Mouse (Mus musculus) midbrain, embryonic 11.5 days (tissue): ENCODE data around the gene Arpc1b. TPM values are rescaled to one million over a fixed set of nuclear protein-coding genes. Genes with fewer than 3 reads are reported as not detected.
"Not testable (repeated sequence)": the region's sequence is repeated elsewhere in the genome, so short reads cannot be mapped to it uniquely, and the experiment has no call there.

Experiments
- ATAC-seq: fragments of 200-750 bp; cut with Nextera tagmentation; 2 replicates; pipeline ENCODE4 v1.8.0; 2017; ENCODE audit warnings: moderate TSS enrichment, moderate library complexity; ENCODE audit not compliant: low FRiP score
- DNase-seq: peaks from one replicate; pipeline ENCODE4 v3.0.0; 2015; ENCODE audit warnings: low spot score; ENCODE audit errors: missing footprints
- H3K27ac ChIP-seq: fragments of 300-500 bp; sonication (generic); 2 replicates; pipeline ENCODE4 v1.5.1; 2014; ENCODE audit warnings: low read depth, low read length
- H3K27me3 ChIP-seq: fragments of 300-500 bp; sonication (generic); 2 replicates; pipeline ENCODE4 v1.6.1; 2014; ENCODE audit warnings: mild to moderate bottlenecking, low read length, moderate library complexity, mixed read lengths; ENCODE audit not compliant: control insufficient read depth, insufficient read depth
- H3K36me3 ChIP-seq: fragments of 300-500 bp; sonication (generic); 2 replicates; pipeline ENCODE4 v1.6.1; 2014; ENCODE audit warnings: mild to moderate bottlenecking, low read length, moderate library complexity, mixed read lengths; ENCODE audit not compliant: control insufficient read depth, insufficient read depth
- H3K4me1 ChIP-seq: fragments of 300-500 bp; sonication (generic); 2 replicates; pipeline ENCODE4 v1.6.1; 2014; ENCODE audit warnings: low read length; ENCODE audit not compliant: control insufficient read depth, insufficient read depth
- H3K4me2 ChIP-seq: fragments of 300-500 bp; sonication (generic); 2 replicates; pipeline ENCODE4 v1.6.1; 2014; ENCODE audit warnings: mild to moderate bottlenecking, moderate library complexity
- H3K4me3 ChIP-seq: fragments of 300-500 bp; sonication (generic); 2 replicates; pipeline ENCODE4 v1.5.1; 2014; ENCODE audit warnings: low read depth, low read length
- H3K9ac ChIP-seq: fragments of 300-500 bp; sonication (generic); 2 replicates; pipeline ENCODE4 v1.6.1; 2014; ENCODE audit warnings: low read length
- H3K9me3 ChIP-seq: fragments of 300-500 bp; sonication (generic); 2 replicates; pipeline ENCODE4 v1.6.1; 2016; ENCODE audit warnings: low read length; ENCODE audit not compliant: control insufficient read depth
- WGBS: fragments of 180-500 bp; shearing (Covaris S2); extraction: QIAGEN DNeasy Blood & Tissue Kit; methylation state at CpG from one replicate; pipeline ENCODE4 v1.1.7; 2014; 5-methylcytosine and 5-hydroxymethylcytosine counted together
- polyA plus RNA-seq: library from polyadenylated mRNA; unstranded; fragments of >200 nt; fragmentation: Nextera tagmentation; extraction: Ambion mirVana; gene quantifications from 2 replicates; pipeline ENCODE4 v1.2.1, GENCODE M21; 2014

The Arpc1b gene
- polyA plus RNA-seq, 1 experiment from 2014 or later = 48.3 TPM

DNA sequence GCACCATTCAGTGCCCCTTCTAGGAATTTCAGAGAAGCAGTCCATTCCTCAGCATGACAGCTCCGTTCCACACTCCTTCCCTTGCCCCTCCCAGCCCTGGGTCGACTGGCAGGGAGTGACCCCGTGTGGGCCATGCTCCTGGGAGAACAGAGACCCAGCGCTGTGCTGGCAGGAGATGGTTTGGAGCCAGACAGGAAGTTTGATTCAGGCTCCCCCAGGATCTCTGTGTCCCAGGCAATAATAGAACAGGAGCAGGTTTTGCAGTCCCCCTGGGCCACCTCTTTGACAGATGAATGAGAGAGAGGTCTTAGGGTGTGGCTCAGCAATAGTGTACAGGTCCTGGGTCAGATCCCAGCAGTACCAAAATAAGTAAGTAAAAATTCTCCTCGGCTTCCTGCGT lies 4.0 kb downstream of the Arpc1b start:
- no peaks in the 10 kb centered on the region for H3K36me3 ChIP-seq
- WGBS = 70% methylated on average over 6 of the region's 6 CpGs
- H3K27me3 ChIP-seq = peaks cover 12% of the 10 kb centered on the region
- no peaks in the 10 kb centered on the region for H3K9me3 ChIP-seq
- no peak overlapping the region for H3K27ac ChIP-seq
- no peak overlapping the region for H3K9ac ChIP-seq
- no peaks in the 10 kb centered on the region for H3K4me1 ChIP-seq
- ATAC-seq (no peak), DNase-seq (no peak)
- no peak overlapping the region for H3K4me2 ChIP-seq
- no peak overlapping the region for H3K4me3 ChIP-seq

DNA sequence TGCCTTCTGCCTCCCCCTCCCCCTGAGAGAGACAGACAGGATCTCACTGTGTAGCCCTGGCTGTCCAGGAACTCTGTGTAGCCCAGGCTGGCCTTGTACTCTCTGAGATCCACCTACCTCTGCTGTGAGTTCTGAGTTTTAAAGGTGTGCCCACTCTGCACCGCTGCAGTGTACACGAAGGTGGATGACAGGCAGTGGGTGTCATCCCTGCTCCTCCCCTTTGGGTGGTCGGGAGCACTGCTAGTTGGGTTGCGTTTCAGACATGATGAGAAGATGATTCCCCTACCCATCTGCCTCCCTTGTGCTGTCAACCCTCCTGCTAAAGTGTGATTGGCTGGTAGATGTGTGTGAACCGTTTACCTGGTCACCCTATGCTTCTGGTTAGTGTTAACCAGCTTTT lies 4.4 kb downstream of the Arpc1b start:
- Histone ChIP-seq H3K27ac (no peak overlapping the region), H3K4me2 (no peak overlapping the region), H3K4me1 (no peaks in the 10 kb centered on the region), H3K9me3 (no peaks in the 10 kb centered on the region), H3K4me3 (no peak overlapping the region), H3K36me3 (no peaks in the 10 kb centered on the region), H3K9ac (no peak overlapping the region), H3K27me3 (peaks cover 12% of the 10 kb centered on the region)
- DNase-seq = no peak
- WGBS = 88% methylated on average over 5 of the region's 5 CpGs
- no peak for ATAC-seq

DNA sequence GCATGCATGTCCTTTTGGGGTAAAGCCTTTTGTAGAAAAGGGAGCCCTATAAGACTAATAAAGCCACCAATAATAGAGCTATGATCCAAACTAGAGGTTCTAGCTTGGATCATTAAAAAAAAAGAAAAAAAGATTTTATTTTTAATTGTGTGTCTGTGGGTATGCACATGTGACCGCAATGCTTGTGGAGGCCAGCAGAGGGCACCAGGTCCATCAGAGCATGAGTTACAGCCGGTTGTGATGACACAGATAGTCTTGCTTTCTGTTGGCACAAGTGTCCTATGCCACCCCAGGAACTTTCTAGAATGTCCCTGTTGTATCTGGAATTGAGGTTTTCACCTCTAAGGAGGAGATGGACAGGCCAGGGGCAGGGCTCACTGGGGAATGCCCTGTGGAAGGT lies 5.4 kb downstream of the Arpc1b start:
- Histone ChIP-seq H3K9me3 (no peaks in the 10 kb centered on the region), H3K4me2 (no peak overlapping the region), H3K27ac (no peak overlapping the region), H3K36me3 (no peaks in the 10 kb centered on the region), H3K4me1 (no peaks in the 10 kb centered on the region), H3K27me3 (peaks cover 6% of the 10 kb centered on the region; the same call in 1 of the 2 replicates), H3K9ac (no peak overlapping the region), H3K4me3 (no peak overlapping the region)
- DNase-seq (no peak), ATAC-seq (no peak)
- WGBS = 85% methylated on average over 2 of the region's 2 CpGs

DNA sequence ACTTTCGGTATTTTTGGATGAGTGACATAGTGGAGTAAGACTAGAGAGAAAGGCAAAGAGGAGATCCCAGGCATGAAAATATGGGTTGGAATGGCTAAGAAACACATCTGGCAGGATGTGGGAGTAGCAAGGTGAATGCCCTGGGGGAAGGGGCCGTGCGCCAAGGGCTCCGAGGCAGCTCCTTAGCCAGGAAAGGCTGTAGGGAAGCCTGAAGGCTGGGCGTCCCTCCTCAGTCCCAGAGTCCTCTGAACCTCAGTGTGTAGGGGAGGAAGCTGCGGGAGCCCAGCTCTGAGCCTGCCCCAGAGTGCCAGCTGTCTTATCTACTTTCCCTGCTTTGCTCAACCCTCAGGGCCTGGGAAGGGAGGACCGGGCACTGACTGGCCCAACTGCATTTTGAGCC lies 6.9 kb downstream of the Arpc1b start:
- ATAC-seq (no peak), DNase-seq (no peak)
- Histone ChIP-seq H3K27ac (no peak overlapping the region), H3K4me2 (no peak overlapping the region), H3K4me1 (no peaks in the 10 kb centered on the region), H3K4me3 (no peak overlapping the region), H3K9ac (no peak overlapping the region), H3K27me3 (no peaks in the 10 kb centered on the region), H3K9me3 (no peaks in the 10 kb centered on the region), H3K36me3 (no peaks in the 10 kb centered on the region)
- WGBS = 81% methylated on average over 7 of the region's 7 CpGs

DNA sequence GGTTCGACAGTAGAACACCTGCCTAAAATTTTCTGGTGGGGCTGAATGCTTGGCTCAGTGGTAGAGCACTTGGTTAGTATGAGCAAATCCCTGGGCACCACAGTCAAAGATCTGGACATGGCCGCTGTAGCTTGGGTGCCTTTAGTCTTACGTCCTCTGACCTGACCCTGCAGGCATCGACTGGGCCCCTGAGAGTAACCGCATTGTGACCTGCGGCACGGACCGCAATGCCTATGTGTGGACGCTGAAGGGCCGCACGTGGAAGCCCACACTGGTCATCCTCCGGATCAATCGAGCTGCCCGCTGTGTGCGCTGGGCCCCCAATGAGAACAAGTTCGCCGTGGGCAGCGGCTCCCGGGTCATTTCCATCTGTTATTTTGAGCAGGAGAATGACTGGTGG lies 9.4 kb downstream of the Arpc1b start:
- no peak overlapping the region for H3K4me3 ChIP-seq
- no peaks in the 10 kb centered on the region for H3K9me3 ChIP-seq
- DNase-seq (peak; percentile 76), ATAC-seq (no peak)
- H3K4me2 ChIP-seq = no peak overlapping the region
- no peak overlapping the region for H3K9ac ChIP-seq
- no peaks in the 10 kb centered on the region for H3K4me1 ChIP-seq
- 94% methylated on average over 19 of the region's 19 CpGs for WGBS
- no peak overlapping the region for H3K27ac ChIP-seq
- no peaks in the 10 kb centered on the region for H3K27me3 ChIP-seq
- peaks cover 14% of the 10 kb centered on the region for H3K36me3 ChIP-seq

DNA sequence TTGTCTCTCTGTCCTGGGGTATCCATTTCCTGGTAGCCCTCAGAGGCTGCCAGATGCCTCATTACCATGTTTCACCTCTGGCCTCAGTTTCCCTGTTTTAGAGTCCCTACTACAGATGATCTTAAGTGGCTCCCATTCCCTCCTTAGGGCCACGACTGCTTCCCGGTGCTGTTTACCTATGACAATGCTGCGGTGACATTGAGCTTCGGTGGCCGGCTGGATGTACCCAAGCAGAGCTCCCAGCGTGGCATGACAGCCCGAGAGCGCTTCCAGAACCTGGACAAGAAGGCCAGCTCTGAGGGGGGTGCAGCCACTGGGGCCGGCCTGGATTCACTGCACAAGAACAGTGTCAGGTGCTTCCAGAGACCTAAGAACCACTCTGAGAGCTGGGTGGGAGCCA lies 12.6 kb downstream of the Arpc1b start:
- DNase-seq (peak; percentile 56), ATAC-seq (no peak)
- H3K4me3 ChIP-seq = no peak overlapping the region
- no peaks in the 10 kb centered on the region for H3K27me3 ChIP-seq
- WGBS = 93% methylated on average over 9 of the region's 9 CpGs
- no peak overlapping the region for H3K27ac ChIP-seq
- no peaks in the 10 kb centered on the region for H3K4me1 ChIP-seq
- no peak overlapping the region for H3K4me2 ChIP-seq
- peaks cover 34% of the 10 kb centered on the region for H3K36me3 ChIP-seq
- H3K9me3 ChIP-seq = no peaks in the 10 kb centered on the region
- H3K9ac ChIP-seq = no peak overlapping the region

DNA sequence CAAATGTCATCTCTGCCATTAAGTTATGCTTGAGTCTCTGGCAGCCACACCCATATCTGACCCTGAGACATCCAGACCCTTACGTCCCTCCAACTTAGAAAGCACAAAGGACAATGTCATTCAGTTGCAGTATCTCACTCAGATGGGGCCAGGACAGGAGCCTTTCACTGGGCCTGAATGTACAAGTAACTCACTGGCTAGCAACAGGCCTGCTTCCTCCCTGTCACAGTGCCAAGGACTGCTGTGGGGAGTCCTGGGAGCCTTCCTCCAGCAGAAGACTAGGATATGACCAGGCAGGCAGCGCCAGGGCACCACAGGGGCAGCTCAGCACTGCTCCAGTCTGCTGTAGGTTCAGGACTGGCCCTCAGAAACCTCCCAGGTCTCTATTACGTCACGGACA lies 15.1 kb downstream of the Arpc1b start:
- no peak for DNase-seq
- no peak for ATAC-seq
- Histone ChIP-seq H3K4me1 (no peaks in the 10 kb centered on the region), H3K36me3 (peaks cover 56% of the 10 kb centered on the region), H3K9ac (no peak overlapping the region), H3K27ac (no peak overlapping the region), H3K4me2 (no peak overlapping the region), H3K27me3 (no peaks in the 10 kb centered on the region), H3K9me3 (no peaks in the 10 kb centered on the region), H3K4me3 (no peak overlapping the region)
- WGBS = 95% methylated on average over 4 of the region's 4 CpGs

DNA sequence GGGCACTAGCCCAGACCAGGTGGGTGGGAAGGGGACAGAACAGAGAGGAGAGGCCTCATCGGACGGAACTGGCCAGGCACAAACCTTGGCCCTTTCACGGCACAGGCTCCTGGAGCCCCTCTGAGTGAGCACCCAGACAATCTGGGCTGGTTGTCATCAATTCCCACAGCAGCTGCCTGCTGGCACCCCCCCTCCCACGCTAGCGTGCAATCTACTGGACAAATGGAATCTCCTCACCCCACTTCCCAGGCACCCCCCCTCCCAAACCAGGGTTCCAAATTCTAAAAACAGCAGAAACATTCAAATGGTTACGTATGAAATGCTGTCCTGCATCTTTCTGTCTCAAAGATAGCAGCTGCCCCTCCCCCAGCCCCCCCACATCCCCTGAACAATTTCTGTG lies 15.8 kb downstream of the Arpc1b start:
- DNase-seq, H3K27me3 ChIP-seq, H3K4me1 ChIP-seq, H3K9me3 ChIP-seq, H3K4me2 ChIP-seq, H3K4me3 ChIP-seq, ATAC-seq, H3K27ac ChIP-seq, H3K9ac ChIP-seq: not testable (repeated sequence)
- H3K36me3 ChIP-seq = peaks cover 62% of the 10 kb centered on the region
- WGBS = 98% methylated on average over 5 of the region's 6 CpGs

DNA sequence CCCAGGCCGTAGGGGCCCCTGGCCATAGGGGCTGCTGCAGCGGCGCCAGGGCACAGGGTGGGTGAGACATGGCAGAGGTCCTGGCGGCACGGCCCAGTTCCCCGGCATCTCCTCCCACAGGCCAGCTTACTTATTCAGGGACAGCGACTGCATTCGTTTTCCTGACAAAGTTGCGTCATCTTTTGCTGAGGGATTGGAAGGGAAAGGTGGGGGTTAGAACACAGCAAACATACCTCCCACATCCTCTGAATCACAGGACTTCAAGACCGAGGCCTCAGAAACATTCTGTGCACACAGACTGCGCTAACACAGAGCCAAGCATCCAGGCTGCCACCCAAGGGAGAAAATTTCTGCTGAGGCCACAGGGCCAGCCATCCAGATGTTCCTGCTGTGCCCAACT lies 16.2 kb downstream of the Arpc1b start:
- Histone ChIP-seq H3K27me3 (no peaks in the 10 kb centered on the region), H3K4me2 (no peak overlapping the region), H3K36me3 (peaks cover 65% of the 10 kb centered on the region), H3K9ac (no peak overlapping the region), H3K4me1 (no peaks in the 10 kb centered on the region), H3K27ac (no peak overlapping the region), H3K9me3 (no peaks in the 10 kb centered on the region), H3K4me3 (no peak overlapping the region)
- no peak for DNase-seq
- ATAC-seq = no peak
- 94% methylated on average over 11 of the region's 11 CpGs for WGBS

DNA sequence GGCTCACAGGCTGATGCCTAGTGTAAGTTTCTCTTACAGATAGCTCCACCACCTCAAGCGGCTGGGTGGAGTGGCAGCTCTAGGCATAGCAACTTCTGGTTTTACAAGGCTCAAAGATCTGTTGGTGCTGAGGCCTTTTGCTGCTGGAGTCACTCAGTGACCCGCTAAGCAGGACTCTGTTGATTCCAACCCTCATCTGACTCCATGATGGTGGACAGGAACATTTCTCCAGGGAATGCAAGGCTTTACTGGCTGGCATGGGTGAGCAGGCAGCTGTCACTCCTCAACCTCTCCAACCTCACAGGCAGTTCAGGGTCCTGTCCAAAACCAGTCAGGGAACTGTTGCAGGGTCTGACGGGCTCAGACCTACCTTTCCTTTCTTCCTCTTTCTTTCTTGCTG lies 17.0 kb downstream of the Arpc1b start:
- Histone ChIP-seq H3K27ac (no peak overlapping the region), H3K4me3 (no peak overlapping the region), H3K36me3 (peaks cover 68% of the 10 kb centered on the region), H3K9ac (no peak overlapping the region), H3K4me1 (no peaks in the 10 kb centered on the region), H3K27me3 (no peaks in the 10 kb centered on the region), H3K9me3 (no peaks in the 10 kb centered on the region), H3K4me2 (no peak overlapping the region)
- WGBS = 90% methylated on average over 3 of the region's 3 CpGs
- ATAC-seq (no peak), DNase-seq (peak; percentile 75)
